Mouse (Mus musculus) embryo, embryonic 11.5 days (tissue): ENCODE measurements around the gene Brsk2.
"Not testable (repeated sequence)": the region's sequence is repeated elsewhere in the genome, so short reads cannot be mapped to it uniquely, and the experiment has no call there.

Experiments
- DNase-seq: peaks from one replicate; pipeline ENCODE4 v3.0.0-alpha.2; 2012; ENCODE audit warnings: low read depth, low spot score

Brsk2 gene

DNA sequence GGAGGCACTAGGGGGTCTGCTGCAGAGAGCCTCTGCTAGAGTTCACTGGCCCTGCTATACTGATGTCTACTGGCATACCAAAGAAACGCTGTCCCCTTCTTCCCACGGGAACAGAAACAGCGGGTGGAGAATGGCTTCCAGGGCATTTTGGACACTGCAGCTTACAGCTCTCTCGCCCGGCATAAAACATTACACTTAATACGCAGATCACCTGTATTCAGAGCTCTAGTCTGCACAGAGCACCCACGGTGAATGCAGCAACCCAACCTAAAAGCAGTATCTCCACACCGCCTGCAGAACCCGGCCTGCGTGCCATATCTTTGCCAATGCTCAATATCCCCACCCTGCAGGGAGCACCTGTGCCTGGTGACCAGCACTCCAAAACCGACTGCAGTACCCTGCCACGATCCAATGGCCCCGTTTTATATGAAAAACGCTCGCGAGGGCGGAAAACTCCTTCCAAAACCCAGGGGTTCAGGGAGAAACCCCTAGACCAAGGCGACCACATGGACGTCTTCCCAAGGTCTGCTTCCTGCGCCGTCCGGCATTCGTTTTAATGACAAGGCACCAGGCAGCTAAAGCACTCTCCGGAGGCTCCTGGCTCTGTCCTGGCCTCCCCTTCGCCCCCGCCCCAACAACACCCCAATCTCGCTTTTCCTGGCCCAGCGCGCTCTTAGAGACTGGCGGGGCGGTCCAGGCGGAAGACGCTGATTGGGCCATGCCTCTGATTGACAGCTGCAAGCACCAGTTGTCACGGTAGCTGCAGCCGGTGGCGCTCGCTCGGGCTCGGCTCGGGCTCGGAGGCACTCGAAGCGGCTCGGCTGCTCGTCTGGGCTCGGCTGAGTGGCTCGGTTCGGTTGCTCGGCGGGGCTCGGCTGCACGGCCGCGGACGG, at the start of gene Brsk2:
TSS of gene Brsk2 (plus strand) at position 846 of the 893 bp plus-strand sequence.
- DNase-seq = peak; percentile 77

DNA sequence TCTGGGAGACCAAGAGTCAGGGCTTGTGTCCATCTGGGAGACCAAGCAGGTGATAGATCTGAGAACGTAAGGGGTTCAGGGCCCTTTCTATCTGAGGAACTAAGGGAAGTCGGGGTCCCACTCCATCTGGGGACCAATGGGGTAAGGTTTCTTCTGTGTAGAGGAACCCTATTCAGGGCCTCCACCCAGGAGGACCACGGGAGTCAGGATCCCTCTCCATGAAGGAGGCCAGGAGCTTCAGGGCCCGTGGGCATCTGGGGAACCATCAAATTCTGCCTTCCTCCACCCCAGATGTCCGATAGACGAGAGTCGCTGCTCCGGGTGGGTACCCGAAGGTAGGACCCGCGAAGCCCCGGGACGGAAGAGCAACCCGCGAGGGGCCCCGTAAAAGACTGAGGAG, 47.7 kb upstream of the Brsk2 start:
- DNase-seq = peak; percentile 2

DNA sequence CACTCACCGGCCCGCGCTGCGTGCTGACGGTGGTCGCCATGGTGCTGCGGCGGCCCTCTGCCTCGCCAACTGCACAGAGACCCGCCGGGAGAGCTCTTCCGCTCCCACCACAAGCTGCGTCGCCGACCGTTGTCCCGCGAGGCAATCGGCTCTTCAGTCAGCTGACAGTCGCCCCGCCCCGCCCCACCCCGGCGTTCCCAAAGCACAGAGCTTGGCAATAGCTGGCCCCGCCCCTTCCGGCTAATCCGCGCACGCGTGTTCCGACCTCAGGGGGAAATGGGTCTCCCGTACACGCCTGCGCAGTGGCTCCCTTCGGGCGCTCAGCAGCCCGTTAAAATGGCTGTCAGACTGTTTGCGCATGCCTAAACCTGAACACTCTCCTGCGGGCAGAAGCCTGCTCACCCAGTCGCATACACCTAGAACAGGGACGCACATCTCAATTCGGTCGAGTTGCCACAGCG, 47.3 kb upstream of the Brsk2 start:
- DNase-seq = peak; percentile 100

DNA sequence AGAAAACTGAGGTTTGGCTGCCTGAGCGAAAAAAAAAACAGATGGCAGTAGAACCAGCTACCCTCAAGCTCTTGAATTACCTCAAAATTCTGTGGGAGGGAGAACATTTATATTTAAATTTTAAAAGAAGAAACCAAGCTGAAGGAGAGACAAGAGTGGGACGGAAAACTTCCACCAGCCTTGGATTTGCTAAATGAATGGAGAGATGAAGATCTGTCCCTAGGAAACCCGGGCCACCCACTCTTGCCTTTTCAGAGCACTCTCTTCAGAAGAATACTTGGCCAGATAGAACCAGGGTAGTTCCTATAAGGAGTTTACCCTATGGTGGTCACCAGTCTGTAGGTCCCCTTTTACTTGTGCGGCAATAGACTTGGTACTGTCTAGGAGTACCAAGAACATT, 46.8 kb upstream of the Brsk2 start:
- DNase-seq = no peak

DNA sequence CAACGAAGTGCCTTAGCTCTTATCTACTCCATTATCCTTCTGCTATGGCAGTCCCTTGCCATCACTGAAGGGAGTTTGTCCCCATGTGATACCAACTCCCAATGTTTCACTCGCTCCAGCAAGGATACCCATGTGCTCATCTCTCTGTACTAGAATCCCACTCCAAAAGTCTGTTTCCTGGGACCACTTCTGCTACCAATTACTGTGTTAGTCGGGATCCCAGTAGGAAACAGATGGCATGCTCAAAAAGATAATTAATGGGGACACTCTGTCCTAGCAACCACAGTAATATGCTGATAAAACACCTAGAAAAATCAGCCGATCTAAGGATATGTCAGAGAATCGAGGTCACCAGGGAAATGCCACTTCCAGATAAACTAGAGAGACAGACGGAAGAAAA, 41.0 kb upstream of the Brsk2 start:
- no peak for DNase-seq

DNA sequence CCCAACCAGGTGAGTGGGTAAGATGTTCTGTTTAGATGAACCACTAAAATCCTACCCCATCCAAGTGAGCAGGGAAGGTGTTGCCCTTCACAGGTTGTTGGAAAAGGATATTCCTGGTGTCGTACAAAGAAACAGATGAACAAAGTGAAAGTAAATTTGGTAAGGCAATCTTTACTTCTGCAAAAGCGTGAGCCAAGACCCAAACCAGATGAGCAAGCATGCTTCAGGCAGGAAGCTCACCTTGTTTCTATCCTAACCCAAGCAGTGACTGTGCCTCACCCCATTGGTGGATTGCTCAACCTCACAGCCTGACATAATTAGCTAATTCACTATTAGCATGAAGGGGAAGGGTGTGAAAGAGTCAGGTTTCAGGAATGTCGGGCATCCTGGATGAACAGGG, 38.2 kb upstream of the Brsk2 start:
- DNase-seq = no peak

DNA sequence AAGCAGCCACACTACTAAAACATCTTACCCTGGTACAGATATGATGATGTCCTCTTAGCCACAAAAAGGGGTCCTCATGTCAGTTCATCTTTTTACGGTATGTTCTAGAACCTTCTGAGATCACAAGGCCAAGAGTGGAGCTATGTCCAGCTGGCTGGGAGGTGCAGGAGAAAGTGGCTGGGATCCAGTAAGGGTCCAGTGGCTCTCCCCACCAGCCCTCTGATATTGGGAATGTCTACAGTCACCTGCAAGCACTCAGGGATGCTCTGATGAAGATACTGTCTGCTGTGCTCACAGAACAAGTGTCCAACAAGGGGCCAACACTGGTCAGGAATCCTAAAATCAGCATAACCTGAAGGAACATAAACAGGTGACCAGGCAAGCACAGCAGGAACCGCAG, 31.1 kb upstream of the Brsk2 start, which contains the start of gene Tollip:
TSS of gene Tollip (minus strand) at position 101 of the 400 bp plus-strand sequence.
- DNase-seq = no peak

DNA sequence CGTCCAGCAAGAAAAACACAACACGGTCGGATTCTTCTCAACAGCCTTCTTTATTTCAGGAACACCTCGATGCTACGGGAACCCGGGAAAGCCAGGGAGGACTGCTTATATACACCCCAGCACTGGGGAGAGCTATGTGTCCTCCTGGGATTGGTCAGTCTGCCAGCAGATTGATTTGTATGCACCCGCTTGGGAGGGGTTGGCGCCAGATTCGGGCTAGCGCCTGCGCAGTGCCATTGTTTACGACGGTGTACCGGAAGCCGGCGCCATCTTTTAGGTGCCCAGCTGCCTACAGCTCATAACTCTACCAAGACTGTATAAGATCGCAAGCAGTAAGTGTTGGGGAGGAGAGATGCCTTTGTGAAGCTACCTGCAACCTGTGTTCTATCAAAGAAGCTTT, 25.4 kb upstream of the Brsk2 start:
- DNase-seq = not testable (repeated sequence)

DNA sequence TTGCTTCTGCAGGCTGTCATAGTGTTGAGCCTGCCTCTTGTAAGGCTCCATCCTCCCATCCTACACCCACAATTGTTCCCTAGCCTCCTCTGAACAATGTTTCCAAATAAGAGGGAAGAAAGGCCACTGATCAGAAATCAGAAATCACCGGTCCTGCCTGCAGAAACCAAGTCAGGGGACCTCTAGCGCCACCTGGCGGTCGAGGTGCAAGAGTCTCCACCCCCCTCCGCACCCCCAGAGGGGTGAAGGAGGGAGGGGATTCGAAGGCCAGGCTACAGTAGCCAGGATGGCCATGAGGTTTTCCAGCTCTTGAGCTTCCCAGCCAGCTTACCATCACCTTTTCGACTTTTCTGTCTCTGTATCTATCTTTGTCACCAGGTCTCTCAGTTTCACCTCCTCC, 24.6 kb upstream of the Brsk2 start:
- DNase-seq = peak; percentile 67

DNA sequence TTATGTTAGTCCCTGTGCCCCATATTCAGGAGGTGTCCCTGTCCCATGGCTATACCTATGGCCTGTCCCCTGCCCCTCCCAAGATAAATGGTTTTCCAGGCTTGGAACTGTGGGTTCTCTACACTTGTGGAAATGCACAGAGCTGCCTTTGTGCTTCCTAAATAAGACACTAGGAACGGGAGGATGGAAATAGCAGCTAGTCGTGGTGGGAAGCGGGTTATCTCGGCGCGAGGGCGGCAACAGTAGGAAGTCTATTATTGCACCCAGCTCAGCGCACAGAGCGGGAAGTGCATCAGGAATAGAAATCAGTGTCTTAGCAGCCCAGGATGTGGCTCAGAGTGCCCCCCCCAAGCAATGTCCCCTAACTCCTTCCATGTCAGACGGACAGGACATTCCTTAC, 20.9 kb upstream of the Brsk2 start:
- DNase-seq = no peak

DNA sequence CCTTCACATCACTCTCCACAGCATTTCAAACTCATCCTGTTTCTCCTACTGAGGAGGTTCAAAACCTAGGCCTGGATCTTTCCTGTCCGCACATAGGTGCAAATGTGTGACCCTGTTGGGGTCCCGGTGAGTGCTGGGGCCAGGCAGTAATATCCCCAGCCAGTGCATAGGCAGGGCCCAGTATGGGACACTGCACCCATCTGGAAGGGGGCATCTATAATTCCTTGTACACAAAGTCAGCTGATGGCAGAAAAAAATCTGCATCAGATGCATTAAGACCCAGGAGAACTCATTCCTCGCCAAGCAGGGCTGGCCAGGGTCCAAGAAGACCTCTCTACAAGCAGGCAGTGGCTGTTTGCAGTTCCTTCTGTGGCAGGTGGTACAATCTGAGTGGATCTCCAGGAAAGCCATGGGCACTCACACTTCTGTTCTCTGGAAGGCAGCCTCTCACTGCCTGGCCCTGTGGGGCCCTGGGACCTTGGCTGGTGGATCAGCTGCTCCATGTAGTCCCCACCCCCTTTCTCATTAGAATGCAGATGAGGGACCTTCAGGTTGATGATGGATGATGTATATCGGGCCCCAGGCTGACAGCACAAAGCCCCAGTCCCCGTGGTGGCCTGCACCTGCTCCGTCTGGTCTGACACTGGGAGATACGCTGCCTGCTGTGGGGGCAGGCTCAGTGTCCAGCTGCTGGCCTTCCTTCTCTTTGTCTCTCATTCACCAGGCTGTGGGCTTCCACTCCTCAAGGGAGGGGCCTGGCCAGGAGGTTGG, 15.2 kb upstream of the Brsk2 start:
- no peak for DNase-seq

DNA sequence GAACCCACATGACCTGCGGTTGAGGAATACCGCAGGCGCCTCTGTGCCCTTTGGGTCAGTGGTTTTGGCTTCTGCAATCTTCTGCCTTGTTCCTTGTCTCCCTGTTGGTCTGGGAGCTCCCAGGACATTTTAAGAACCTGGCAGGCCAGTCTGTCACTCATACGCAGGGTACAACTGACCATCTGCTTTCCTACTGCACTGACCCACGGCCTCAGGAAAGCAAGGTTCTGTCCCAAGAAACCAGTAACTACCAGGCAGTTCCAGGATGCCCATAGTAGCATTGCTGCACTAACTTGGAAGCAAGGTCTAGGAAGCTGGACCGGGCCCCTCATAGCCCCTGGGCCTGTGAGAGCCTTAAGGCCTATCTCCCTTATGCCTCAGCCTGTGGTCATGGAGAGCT, 14.6 kb upstream of the Brsk2 start:
- DNase-seq = no peak

DNA sequence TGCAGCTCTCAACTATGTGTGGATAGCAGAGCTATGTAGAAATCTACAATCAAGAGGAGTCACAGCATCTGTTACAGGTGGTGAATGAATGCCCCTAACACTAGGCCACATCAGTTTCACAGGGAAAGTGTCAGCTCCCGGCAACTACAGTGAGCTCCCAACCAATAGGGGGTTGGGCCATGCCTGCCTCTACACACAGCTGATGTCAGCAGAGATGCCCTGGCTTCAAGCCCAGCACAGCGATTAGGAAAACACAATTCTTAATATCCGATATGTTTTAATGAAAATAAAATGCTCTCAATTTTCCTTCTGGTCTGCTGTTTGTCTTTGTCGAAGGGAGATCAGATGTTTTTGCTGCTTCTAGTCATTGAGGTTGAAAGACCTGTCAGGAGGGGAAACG, 6.1 kb upstream of the Brsk2 start:
- DNase-seq = no peak

DNA sequence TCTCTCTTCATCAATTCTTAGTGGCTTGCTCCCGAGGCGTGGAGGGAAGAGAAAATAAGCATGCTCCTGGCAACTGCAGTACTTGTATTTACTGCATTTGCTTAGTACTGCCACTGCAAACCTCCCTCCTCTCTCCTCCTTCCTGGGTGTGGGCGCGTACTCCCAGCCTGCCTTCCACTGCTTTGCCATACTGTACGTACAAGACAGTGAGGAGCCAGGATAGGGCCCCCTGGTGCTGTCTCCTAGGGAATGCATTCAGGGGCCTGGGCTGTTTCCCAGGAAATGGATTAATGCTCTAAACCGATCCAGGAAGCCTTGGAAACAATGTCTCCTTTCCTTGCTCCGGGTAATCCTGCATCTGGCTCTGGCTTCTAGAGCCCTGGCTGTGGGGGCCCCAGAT, 3.6 kb upstream of the Brsk2 start:
- no peak for DNase-seq

DNA sequence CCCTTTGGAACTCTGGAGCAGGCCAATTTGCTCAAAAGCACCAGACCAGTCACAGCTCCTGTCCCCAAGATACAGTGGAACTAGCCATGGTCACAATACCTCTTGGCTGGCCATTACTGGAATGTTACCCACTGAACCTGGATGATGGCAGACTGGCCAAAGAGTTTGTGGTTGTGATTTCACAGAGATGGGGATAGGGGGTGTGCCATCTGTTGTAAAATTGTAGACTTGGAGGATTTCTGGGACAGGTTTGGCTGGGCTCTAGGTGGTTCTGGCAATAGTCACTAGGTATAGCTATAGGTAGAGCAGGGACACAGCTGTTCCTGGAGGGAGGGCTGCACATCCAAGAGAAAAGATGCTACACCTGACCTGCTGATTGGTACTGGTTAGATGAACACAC, 2.0 kb upstream of the Brsk2 start:
- DNase-seq = no peak

DNA sequence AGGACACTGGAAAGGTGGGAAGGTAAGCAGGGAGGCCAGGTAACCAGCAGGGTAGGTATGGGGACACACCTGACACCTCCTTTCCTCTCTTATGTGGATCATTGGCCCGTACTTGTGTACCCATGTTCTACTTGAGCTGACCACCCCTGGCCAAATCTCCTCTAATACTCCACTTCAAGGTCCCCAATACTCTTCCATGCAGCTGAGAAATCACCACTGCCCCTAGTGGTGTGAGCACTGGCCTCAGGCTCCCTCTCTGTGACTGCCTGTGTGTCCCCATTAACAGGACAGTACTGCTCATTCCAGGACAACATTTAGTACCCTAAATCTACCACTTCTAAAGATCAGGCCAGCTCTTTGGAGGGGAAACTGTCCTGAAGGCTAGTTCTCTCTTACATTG, 1.5 kb upstream of the Brsk2 start:
- DNase-seq = no peak

DNA sequence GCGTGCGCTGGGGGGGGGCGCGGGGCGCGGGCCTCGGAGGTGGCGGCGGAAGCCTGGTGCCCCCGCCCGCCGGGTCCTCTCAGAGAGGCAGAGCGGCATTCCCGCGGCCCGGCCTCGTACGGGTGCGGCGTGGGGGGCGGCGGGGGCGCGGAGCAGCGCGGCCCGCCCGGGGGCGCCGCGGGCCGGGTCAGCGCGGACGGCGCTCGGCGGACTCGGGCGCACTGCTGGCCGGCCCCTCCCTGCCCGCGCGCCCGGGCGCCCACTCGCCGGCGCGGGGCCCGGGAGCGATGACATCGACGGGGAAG, 200 bp downstream of the Brsk2 start:
- DNase-seq = no peak

DNA sequence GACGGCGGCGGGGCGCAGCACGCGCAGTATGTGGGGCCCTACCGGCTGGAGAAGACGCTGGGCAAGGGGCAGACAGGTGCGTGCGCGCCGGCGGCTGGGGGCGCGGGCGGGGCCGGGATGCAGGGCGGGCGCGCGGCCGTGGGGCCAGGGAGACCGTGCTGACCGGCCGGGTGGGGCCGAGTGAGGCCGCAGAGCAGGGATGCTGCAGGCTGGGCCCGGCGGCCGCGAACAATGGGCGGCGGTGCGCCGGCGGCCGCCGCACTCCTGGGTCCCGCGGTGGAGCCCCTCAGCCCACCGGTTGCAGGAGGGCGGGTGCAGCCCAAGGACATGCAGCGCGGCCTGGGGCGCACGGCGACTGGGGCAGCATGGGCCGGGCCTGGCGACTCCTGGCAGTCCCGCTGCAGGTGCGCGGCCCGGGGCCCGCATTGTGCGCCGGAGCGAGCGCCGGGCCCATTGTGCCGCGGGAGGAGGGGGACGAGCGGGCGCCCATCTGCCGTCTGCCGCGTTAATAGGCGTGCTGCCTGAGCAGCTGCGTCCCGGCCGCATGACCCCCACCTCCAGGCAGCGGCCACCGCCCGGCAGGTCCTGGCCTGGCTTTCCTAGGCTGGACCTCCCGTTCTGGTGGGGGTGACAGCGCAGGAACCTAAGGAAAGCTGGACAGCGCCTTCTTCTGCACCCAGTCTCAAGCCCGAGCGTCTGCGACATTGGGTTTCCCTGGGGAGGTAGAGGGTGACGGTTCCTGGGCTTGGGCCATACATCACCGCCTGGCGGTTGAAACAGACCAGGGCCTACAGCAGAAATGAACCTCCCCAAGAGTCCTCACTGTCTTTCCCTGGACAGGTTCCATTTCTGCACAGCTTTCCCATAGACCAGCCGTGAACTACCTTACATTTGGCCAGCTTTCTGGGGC, 808 bp downstream of the Brsk2 start:
- peak; percentile 27 for DNase-seq

DNA sequence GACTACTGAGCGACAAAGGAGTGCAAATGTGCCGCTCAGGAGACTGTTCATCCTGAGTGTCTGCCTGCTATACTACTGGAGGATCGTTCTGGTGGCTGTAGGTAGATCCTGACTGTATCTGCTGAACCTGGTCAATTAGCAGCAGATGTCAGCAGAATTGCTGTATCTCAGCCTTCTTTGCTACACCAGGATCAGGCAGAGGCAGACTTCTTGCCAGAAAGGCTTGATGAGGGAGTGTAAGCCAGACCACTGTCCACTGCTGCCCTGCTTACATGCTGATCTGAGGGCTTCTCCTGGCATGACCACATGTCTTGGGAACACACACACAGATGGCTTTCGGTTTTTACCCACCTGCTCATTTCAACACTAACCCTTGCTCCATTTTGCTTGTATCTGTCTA, 2.3 kb downstream of the Brsk2 start:
- DNase-seq = no peak

DNA sequence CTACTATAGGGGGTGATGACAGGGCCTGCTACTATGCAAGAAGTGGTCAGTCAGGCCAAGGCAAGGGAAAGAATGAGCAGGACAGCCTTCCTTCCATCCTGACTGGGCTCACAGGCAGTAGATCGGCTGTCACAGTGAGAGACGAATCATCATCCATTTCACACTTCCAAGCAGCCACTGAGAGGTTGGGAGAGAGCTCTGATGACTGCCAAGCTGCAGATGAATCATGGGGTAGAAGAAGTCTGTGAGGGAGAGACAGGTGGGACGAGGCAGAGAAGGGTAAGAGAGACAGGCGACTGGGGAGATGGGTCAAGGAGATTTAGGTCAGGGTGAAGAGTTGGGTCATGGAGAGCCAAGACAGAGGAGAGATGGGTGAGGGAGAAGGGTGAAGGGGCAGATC, 3.4 kb downstream of the Brsk2 start:
- no peak for DNase-seq

DNA sequence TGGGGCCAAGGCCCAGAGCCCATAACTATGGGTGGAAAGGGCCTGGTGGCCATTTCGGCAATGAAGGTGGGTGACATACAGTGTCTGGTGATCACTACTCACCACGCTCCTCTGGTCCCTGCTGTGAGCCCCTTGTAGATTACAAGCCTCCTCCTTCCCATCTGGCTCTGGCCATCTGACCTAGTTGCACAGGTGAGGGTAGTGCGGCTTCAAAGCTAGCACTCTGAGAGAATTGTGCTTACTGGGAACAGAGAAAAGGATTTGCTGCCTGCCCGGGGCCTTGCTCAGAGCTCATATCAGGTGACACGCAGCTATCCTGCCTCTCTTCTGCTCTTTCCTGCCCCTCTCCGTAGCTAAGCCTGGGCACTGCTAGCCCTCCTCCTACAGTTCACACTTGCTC, 4.1 kb downstream of the Brsk2 start:
- DNase-seq = no peak
